Mouse (Mus musculus) megakaryocyte, embryonic 14.5 days (primary cell): ENCODE results near the gene Zfp740. TPM values are rescaled to one million over a fixed set of nuclear protein-coding genes. Genes with fewer than 3 reads are reported as not detected.

ENCODE experiments used
- H3K27me3 ChIP-seq: replicated peaks from 2 replicates; pipeline ENCODE3; 2012; ENCODE audit warnings: inconsistent platforms
- H3K36me3 ChIP-seq: replicated peaks from 2 replicates; pipeline ENCODE3; 2012; ENCODE audit warnings: low read length, inconsistent platforms, mixed read lengths
- H3K4me1 ChIP-seq: 2 replicates; pipeline ENCODE4 v1.6.1; 2012; ENCODE audit warnings: inconsistent platforms
- H3K4me3 ChIP-seq: replicated peaks from 2 replicates; pipeline ENCODE3; 2012; ENCODE audit warnings: moderate library complexity, mild to moderate bottlenecking, inconsistent platforms
- H3K9me3 ChIP-seq: 2 replicates; pipeline ENCODE4 v1.6.1; 2012; ENCODE audit warnings: inconsistent platforms
- FLI1 ChIP-seq: IDR thresholded peaks from 2 replicates; pipeline ENCODE4 v1.6.1; 2012; ENCODE audit warnings: low read length, inconsistent platforms, mixed read lengths
- GATA1 ChIP-seq: IDR thresholded peaks from 3 replicates; pipeline ENCODE4 v1.6.1; 2012; ENCODE audit warnings: mixed read lengths, low read length, inconsistent platforms, borderline replicate concordance
- polyA plus RNA-seq: library from polyadenylated mRNA; stranded (reverse); fragments of >175 nt; gene quantifications from 2 replicates; pipeline ENCODE4 v1.2.3, GENCODE M21; 2012; ENCODE audit warnings: low replicate concordance; ENCODE audit not compliant: insufficient read depth

Zfp740 gene
- polyA plus RNA-seq, 1 experiment: 3.8 TPM

- Histone ChIP-seq H3K4me3 (no peak overlapping the region), H3K4me1 (peaks cover 56% of the 10 kb centered on the region), H3K27me3 (no peaks in the 10 kb centered on the region), H3K9me3 (no peaks in the 10 kb centered on the region), H3K36me3 (peaks cover 73% of the 10 kb centered on the region)
- TF ChIP-seq GATA1: no peak
- TF ChIP-seq FLI1: no peak
These were observed 4.3 kb downstream of the Zfp740 start for GRCm38 (mm10) chr15:102207351-102207750.

GRCm38 (mm10) chr15:102208092-102208561 lies 5.1 kb downstream of the Zfp740 start:
- TF ChIP-seq FLI1 (no peak), GATA1 (no peak)
- Histone ChIP-seq H3K9me3 (no peaks in the 10 kb centered on the region), H3K27me3 (no peaks in the 10 kb centered on the region), H3K4me3 (no peak overlapping the region), H3K4me1 (peaks cover 57% of the 10 kb centered on the region), H3K36me3 (peaks cover 81% of the 10 kb centered on the region)

- Histone ChIP-seq H3K36me3 (peaks cover 91% of the 10 kb centered on the region), H3K4me1 (peaks cover 60% of the 10 kb centered on the region)
These were observed 6.1 kb downstream of the Zfp740 start for GRCm38 (mm10) chr15:102209114-102209513.

GRCm38 (mm10) chr15:102210816-102211215 lies 7.8 kb downstream of the Zfp740 start:
- Histone ChIP-seq H3K36me3 (peaks cover 91% of the 10 kb centered on the region), H3K4me1 (peaks cover 43% of the 10 kb centered on the region), H3K27me3 (no peaks in the 10 kb centered on the region), H3K9me3 (no peaks in the 10 kb centered on the region), H3K4me3 (no peak overlapping the region)
- TF ChIP-seq GATA1: no peak
- no peak for TF ChIP-seq FLI1

More at GRCm38 (mm10) chr15:102209114-102209513, 6.1 kb downstream of the Zfp740 start:
- TF ChIP-seq GATA1 (no peak), FLI1 (no peak)
- no peaks in the 10 kb centered on the region for H3K27me3 ChIP-seq
- H3K4me3 ChIP-seq: no peak overlapping the region
- H3K9me3 ChIP-seq: no peaks in the 10 kb centered on the region

- Histone ChIP-seq H3K9me3 (no peaks in the 10 kb centered on the region), H3K4me3 (no peak overlapping the region), H3K36me3 (peaks cover 92% of the 10 kb centered on the region), H3K27me3 (no peaks in the 10 kb centered on the region), H3K4me1 (peaks cover 39% of the 10 kb centered on the region)
- TF ChIP-seq GATA1: no peak
- TF ChIP-seq FLI1: no peak
These were observed 8.8 kb downstream of the Zfp740 start for GRCm38 (mm10) chr15:102211895-102212294.

- Histone ChIP-seq H3K9me3 (no peaks in the 10 kb centered on the region), H3K36me3 (peaks cover 80% of the 10 kb centered on the region)
- TF ChIP-seq FLI1 (no peak), GATA1 (no peak)
These were observed 11.1 kb downstream of the Zfp740 start for GRCm38 (mm10) chr15:102214132-102214531.

GRCm38 (mm10) chr15:102215624-102216023 lies 12.6 kb downstream of the Zfp740 start:
- no peaks in the 10 kb centered on the region for H3K9me3 ChIP-seq
- H3K36me3 ChIP-seq: peaks cover 67% of the 10 kb centered on the region
- TF ChIP-seq FLI1 (no peak), GATA1 (no peak)
- no peak overlapping the region for H3K4me3 ChIP-seq
- H3K27me3 ChIP-seq: peaks cover 5% of the 10 kb centered on the region
- peaks cover 18% of the 10 kb centered on the region for H3K4me1 ChIP-seq

More at GRCm38 (mm10) chr15:102214132-102214531, 11.1 kb downstream of the Zfp740 start:
- Histone ChIP-seq H3K4me3 (no peak overlapping the region), H3K4me1 (peaks cover 23% of the 10 kb centered on the region), H3K27me3 (peaks cover 5% of the 10 kb centered on the region)

- no peaks in the 10 kb centered on the region for H3K9me3 ChIP-seq
- no peak overlapping the region for H3K4me3 ChIP-seq
- TF ChIP-seq FLI1: no peak
- H3K4me1 ChIP-seq: peaks cover 14% of the 10 kb centered on the region
- H3K36me3 ChIP-seq: peaks cover 61% of the 10 kb centered on the region
- peaks cover 5% of the 10 kb centered on the region for H3K27me3 ChIP-seq
These were observed 13.6 kb downstream of the Zfp740 start for GRCm38 (mm10) chr15:102216459-102217228.

- H3K36me3 ChIP-seq: peaks cover 55% of the 10 kb centered on the region
These were observed 14.3 kb downstream of the Zfp740 start for GRCm38 (mm10) chr15:102217325-102217724.

GRCm38 (mm10) chr15:102222386-102222785 lies 19.3 kb downstream of the Zfp740 start:
- peaks cover 4% of the 10 kb centered on the region for H3K9me3 ChIP-seq
- TF ChIP-seq FLI1 (no peak), GATA1 (no peak)
- H3K36me3 ChIP-seq: peaks cover 8% of the 10 kb centered on the region
- no peak overlapping the region for H3K4me3 ChIP-seq
- peaks cover 24% of the 10 kb centered on the region for H3K4me1 ChIP-seq
- peaks cover 32% of the 10 kb centered on the region for H3K27me3 ChIP-seq

More at GRCm38 (mm10) chr15:102217325-102217724, 14.3 kb downstream of the Zfp740 start:
- peaks cover 11% of the 10 kb centered on the region for H3K27me3 ChIP-seq
- H3K9me3 ChIP-seq: no peaks in the 10 kb centered on the region
- peaks cover 12% of the 10 kb centered on the region for H3K4me1 ChIP-seq
- no peak overlapping the region for H3K4me3 ChIP-seq
- no peak for TF ChIP-seq FLI1
- no peak for TF ChIP-seq GATA1
